Mouse (Mus musculus) embryonic fibroblast, embryonic 13.5 days (primary cell): ENCODE measurements around the gene Capn15. TPM values are rescaled to one million over a fixed set of nuclear protein-coding genes. Genes with fewer than 3 reads are reported as not detected.

ENCODE experiments used
- H3K27ac ChIP-seq: 2 replicates; pipeline ENCODE4 v1.5.1; 2012; ENCODE audit warnings: low read length, control low read depth, inconsistent platforms; ENCODE audit not compliant: insufficient read depth
- H3K4me1 ChIP-seq: 2 replicates; pipeline ENCODE4 v1.6.1; 2011; ENCODE audit warnings: low read length; ENCODE audit not compliant: control insufficient read depth, insufficient read depth
- H3K4me3 ChIP-seq: 2 replicates; pipeline ENCODE4 v1.5.1; 2011; ENCODE audit warnings: mild to moderate bottlenecking, control low read depth, low read length; ENCODE audit not compliant: insufficient read depth
- CTCF ChIP-seq: IDR thresholded peaks from 2 replicates; pipeline ENCODE4 v1.5.1; 2011; ENCODE audit warnings: mild to moderate bottlenecking, control low read depth, low read length, moderate library complexity, borderline replicate concordance; ENCODE audit not compliant: insufficient read depth
- POLR2A ChIP-seq: IDR thresholded peaks from 2 replicates; pipeline ENCODE4 v1.6.1; 2011; ENCODE audit warnings: low read depth, mild to moderate bottlenecking, control low read depth, low read length, moderate library complexity
- polyA plus RNA-seq: library from polyadenylated mRNA; stranded (reverse); fragments of >200 nt; gene quantifications from 2 replicates; pipeline ENCODE4 v1.2.4, GENCODE M21; 2011; ENCODE audit warnings: low read depth; ENCODE audit not compliant: missing spikeins, insufficient read length

Gene Capn15
- polyA plus RNA-seq, 1 experiment = 10.9 TPM

DNA sequence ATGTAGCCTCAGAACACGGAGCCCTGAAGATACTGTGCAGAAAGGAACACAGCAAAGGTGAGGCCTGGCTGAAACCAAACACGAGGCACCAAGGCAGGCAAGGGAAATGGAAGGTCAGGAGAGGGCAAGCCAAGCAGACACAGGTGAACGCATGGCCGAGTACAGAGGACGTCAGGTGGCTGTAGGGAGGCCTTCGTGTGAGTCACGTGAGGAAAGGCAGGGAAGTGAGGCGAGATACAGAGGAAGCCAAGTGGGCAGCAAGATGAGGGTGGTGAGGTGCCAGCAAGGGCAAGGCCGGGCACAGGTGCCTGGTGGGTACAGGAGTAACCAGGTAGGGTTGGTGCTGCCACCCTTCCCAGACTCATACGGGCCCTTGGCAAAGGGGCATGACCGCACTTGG, 12.8 kb upstream of the Capn15 start:
- Histone ChIP-seq H3K4me1 (no peaks in the 10 kb centered on the region), H3K4me3 (no peak overlapping the region), H3K27ac (no peak overlapping the region)
- no peak for TF ChIP-seq POLR2A

DNA sequence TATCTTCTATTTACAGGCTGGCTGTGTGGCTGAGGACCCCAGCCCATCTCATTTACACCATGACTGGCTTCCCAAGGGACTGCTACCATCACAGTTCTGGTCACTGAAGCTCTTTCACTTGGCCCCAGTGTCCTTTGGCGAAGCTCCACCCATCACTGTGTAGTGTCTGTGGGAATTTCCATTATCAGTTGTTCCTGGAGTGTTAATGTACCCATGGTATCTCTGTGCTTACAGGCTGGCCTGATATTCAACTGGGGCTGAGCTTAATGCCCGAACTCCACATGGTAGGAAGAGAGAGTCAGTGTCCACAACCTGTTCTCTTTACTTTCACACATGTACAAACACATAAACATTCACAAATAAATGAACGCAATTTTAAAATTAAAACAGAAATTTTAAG, 7.9 kb upstream of the Capn15 start:
- no peak for TF ChIP-seq POLR2A
- TF ChIP-seq CTCF = no peak
- H3K4me3 ChIP-seq = no peak overlapping the region
- no peaks in the 10 kb centered on the region for H3K4me1 ChIP-seq
- H3K27ac ChIP-seq = no peak overlapping the region

DNA sequence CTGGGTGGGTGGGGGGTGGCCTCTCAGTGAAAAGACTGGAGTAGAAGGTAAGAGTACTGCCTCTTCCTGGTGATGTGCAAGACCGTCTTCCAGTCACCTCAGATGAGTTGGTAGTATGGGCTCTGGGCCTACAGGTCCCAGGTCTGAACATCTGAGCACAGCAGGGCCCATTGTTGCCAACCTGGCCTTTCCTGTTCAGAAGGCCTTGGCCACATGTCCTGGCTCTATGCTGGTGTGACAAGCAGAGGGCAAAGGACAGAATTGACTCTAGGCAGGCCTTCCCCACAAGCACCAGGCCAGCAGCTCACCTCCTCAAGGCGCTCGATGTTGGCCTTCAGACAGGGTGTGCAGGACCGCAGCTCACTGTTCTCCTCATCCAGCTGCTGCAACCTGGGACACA, 6.7 kb upstream of the Capn15 start:
- TF ChIP-seq POLR2A (no peak), CTCF (no peak)
- H3K4me1 ChIP-seq = no peaks in the 10 kb centered on the region
- H3K4me3 ChIP-seq = no peak overlapping the region
- no peak overlapping the region for H3K27ac ChIP-seq

DNA sequence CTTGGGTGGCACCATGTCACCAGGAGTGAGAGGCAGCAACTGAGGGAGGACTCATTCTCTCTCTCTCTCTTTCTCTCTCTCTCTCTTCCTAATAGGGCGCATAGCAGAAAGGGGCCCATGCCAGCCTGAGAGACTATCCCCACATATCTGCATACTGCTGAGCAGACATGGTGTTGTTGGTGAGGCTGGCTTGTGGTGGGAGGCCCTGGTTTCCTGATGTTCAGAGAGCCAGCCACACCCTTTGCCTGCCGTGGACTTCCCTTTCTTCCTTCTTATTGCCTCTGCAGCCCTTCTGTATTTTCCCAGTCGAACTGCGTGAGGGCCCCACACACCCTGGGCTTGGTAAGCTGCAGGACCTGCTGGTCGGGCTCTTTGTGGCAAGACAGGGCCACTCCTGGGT, 4.7 kb upstream of the Capn15 start:
- no peak overlapping the region for H3K27ac ChIP-seq
- H3K4me1 ChIP-seq = no peaks in the 10 kb centered on the region
- no peak overlapping the region for H3K4me3 ChIP-seq
- TF ChIP-seq CTCF (no peak), POLR2A (no peak)

DNA sequence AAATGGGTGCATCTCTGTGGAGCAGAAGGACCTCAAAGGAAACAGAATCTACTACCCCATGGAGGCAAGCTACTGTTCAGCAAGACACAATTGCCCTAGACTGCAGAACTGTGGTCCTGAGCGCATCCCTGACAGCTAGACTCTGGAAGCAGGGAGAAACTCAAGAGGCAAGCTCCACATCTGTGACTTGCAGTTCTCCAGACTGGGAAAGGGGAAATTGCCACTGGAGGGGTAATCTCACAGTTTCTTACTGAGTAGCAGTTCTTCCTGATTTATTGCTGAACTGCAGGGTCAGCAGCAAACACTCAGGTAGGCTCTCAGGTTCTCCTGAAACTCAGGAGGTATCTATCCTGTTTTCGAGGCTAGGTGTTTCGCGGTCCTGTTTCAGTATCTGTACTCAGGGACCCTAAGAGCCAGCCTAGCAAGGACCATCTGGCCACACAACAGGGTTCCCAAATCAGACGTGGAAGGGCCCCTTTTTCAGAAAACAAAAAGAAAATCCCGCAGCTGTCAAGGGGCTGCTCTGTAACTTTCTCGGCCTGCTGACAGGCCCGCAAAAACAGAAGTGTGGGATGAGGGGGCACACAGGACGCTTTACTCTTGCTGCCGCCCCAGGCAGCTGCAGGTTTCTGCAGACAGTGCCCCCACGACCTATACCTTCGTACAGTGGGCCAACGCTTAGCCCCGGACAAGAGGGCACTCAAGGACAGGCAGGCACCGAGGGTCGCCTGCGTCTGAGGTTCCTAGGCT, 865 bp downstream of the Capn15 start:
- TF ChIP-seq POLR2A (no peak), CTCF (no peak)
- H3K4me1 ChIP-seq = peaks cover 8% of the 10 kb centered on the region; the same call in 1 of the 2 replicates
- H3K4me3 ChIP-seq = peak overlapping the region; percentile 82
- peak overlapping the region; percentile 71; the same call in 1 of the 2 replicates for H3K27ac ChIP-seq

DNA sequence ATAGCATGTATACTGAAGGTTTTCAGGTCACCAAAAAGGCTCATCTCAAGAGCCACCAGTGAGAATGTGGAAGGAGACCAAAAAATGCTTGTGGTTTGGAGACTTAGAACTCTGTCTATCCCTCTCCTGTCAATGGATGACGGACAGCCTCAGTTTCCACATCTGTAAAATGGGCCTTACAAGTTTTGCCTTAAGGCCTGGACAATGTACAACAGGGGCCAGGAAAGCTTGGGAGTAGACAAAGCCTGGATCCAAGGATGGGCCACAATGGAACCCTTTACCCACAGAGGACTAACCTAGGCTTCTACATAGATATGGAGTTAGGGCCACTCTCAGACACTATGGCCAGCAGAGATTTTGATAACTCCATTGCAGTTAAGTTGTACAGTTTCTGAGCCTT, 1.5 kb downstream of the Capn15 start:
- no peak overlapping the region for H3K27ac ChIP-seq
- peaks cover 8% of the 10 kb centered on the region; the same call in 1 of the 2 replicates for H3K4me1 ChIP-seq
- H3K4me3 ChIP-seq = peak overlapping the region; percentile 82
- no peak for TF ChIP-seq POLR2A
- no peak for TF ChIP-seq CTCF

DNA sequence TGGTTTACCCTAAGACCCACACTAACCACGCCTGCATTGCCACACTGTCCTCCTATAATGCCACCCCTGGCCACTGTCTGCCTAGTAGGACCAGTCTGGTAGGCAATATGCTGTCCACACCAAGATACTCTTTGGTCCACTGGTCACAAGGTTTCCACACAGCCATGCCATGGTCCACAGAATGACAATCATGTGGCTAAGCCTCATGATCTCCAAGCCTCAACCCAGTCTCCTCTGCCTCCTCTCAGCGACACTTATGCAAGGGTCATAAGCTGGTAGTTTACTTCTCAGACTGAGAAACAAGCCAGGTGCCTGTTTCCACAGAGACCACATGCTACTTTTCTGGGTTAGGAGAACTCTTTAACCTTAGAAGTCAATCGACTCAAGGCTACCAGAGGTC, 2.7 kb downstream of the Capn15 start:
- Histone ChIP-seq H3K4me1 (peaks cover 8% of the 10 kb centered on the region; the same call in 1 of the 2 replicates), H3K27ac (no peak overlapping the region), H3K4me3 (no peak overlapping the region)
- no peak for TF ChIP-seq CTCF
- TF ChIP-seq POLR2A = no peak

DNA sequence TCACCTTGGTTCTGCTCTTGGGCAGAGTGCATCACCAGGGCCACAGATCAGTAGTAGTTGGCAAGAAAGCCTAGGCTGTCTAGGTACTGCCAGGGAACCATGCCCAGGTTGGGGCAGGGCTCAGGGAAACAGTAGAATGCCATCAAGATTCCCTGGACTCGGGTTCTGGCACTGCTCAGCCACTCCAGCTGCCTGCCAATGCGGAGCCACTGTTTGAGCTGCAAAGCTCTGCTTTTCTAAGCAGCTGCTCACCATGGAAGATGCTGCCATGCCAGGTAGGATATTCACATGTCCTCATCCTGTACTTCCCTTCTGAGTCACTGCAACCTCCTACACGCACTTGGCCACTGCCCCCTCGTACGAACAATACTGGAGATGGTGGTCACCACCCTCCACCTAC, 4.7 kb downstream of the Capn15 start:
- H3K4me1 ChIP-seq = peaks cover 8% of the 10 kb centered on the region; the same call in 1 of the 2 replicates
- no peak for TF ChIP-seq CTCF
- no peak for TF ChIP-seq POLR2A
- no peak overlapping the region for H3K4me3 ChIP-seq
- H3K27ac ChIP-seq = no peak overlapping the region

DNA sequence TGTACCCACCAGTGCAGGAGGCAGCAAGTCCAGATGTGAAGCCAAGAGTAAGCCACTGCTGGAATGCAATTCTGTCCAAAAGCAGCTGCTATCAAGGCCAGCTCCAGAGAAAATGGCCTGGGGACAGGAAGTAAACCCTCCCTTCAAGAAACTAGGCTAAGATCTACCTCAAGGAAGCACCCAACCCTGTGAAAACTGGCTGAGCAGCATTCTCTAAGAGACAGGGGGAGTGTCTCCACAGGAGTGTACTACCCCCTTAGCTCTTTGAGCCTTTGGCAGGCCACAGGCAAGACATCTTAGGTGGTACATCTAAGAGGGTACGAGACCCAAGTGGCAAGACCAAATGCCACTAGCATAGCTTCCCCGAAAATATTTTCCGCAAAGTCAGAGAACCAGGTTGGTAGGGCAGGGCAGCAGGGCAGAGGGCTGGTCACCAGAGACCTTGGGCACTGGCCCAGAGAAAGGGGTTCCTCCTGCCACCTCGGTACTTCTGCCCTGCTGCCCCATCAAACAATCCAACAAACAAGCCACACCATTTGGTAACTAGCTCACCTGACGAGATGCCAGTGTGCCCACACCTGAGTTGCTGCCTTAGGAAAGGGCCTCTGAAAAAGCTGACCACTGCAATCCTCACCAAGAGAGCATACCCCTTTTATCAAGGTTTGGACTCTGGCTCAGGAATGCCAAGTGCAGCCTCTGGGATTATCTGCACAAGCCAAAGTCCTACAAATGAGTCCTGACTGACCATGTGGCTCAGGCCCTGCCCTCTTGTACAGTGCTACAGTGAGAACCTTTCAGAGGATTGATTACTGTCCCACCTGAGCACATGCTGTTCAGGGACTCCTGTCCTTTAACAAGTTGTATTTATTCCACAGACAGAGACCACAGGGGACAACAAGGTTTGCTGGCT, 5.5 kb downstream of the Capn15 start:
- Histone ChIP-seq H3K4me1 (peaks cover 8% of the 10 kb centered on the region; the same call in 1 of the 2 replicates), H3K27ac (no peak overlapping the region), H3K4me3 (no peak overlapping the region)
- TF ChIP-seq CTCF (no peak), POLR2A (no peak)

DNA sequence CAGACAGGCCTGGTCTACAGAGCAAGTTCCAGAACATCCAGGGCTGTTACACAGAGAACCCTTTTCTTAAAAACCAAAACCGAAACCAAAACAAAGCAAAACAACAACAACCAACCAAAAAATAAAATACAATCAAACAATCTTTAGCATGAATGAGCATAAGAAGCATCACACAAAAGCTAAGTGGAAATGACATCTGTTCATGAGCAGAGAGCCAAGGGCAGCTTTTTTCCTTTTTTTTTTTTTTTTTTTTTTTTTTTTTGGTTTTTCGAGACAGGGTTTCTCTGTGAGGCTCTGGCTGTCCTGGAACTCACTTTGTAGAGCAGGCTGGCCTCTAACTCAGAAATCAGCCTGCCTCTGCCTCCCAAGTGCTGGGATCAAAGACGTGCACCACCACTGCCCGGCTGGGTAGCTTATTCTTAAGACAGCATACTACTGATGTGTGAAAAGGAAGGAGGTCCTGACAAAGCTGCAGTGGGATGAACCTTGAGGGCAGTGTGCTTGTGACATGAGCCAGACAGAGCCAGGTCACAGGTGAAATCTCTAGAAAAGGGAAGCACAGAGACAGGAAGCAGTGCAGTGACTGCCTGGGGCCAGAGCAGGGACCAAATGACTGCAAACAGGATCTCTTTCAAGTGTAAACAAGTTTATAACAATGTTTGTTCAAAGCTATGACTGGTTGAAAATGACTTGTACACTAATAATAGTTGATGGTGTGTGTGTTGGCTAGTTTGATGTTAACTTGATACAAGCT, 14.5 kb downstream of the Capn15 start:
- no peak overlapping the region for H3K27ac ChIP-seq
- H3K4me3 ChIP-seq = no peak overlapping the region
- no peaks in the 10 kb centered on the region for H3K4me1 ChIP-seq
- TF ChIP-seq CTCF (no peak), POLR2A (no peak)
